Mouse (Mus musculus): ENCODE data around the gene Ldhd. TPM values are rescaled to one million over a fixed set of nuclear protein-coding genes. Genes with fewer than 3 reads are reported as not detected.

The Ldhd gene
- polyA plus RNA-seq, 1 experiment from 2014 or later, result not detected

- Histone ChIP-seq H3K36me3 (replicated peaks; ENCODE audit: control insufficient read depth, insufficient read depth, low read depth, low read length) (no peaks in the 10 kb centered on the region), H3K4me3 (ENCODE audit: low read depth, low read length) (no peak overlapping the region), H3K9me3 (replicated peaks; ENCODE audit: control insufficient read depth, low read length) (no peaks in the 10 kb centered on the region), H3K9ac (replicated peaks; ENCODE audit: low read length) (no peak overlapping the region), H3K27ac (replicated peaks; ENCODE audit: low read depth, low read length) (no peak overlapping the region), H3K27me3 (ENCODE audit: control insufficient read depth, insufficient read depth, low read length) (no peaks in the 10 kb centered on the region), H3K4me2 (ENCODE audit: low read depth, low read length) (no peak overlapping the region), H3K4me1 (ENCODE audit: control insufficient read depth, insufficient read depth, low read length) (no peaks in the 10 kb centered on the region)
- 98% methylated on average over 2 of the region's 2 CpGs for WGBS
- ATAC-seq (replicated peaks; ENCODE audit: insufficient number of reproducible peaks, low FRiP score, low TSS enrichment, low read depth) (no peak), DNase-seq (ENCODE audit: low spot score) (no peak)
Measured at GRCm38 (mm10) chr8:111588336-111588735, 41.8 kb downstream of the Ldhd start.

- Histone ChIP-seq H3K36me3 (replicated peaks; ENCODE audit: control insufficient read depth, insufficient read depth, low read depth, low read length) (no peaks in the 10 kb centered on the region), H3K9ac (replicated peaks; ENCODE audit: low read length) (no peak overlapping the region), H3K27ac (replicated peaks; ENCODE audit: low read depth, low read length) (no peak overlapping the region), H3K9me3 (replicated peaks; ENCODE audit: control insufficient read depth, low read length) (no peaks in the 10 kb centered on the region), H3K4me2 (ENCODE audit: low read depth, low read length) (no peak overlapping the region), H3K27me3 (ENCODE audit: control insufficient read depth, insufficient read depth, low read length) (no peaks in the 10 kb centered on the region), H3K4me3 (ENCODE audit: low read depth, low read length) (no peak overlapping the region), H3K4me1 (ENCODE audit: control insufficient read depth, insufficient read depth, low read length) (no peaks in the 10 kb centered on the region)
- ATAC-seq (replicated peaks; ENCODE audit: insufficient number of reproducible peaks, low FRiP score, low TSS enrichment, low read depth) (no peak), DNase-seq (ENCODE audit: low spot score) (no peak)
- 92% methylated on average over 1 of the region's 1 CpGs for WGBS
Measured at GRCm38 (mm10) chr8:111587545-111588094, 42.6 kb downstream of the Ldhd start.

- Histone ChIP-seq H3K27ac (replicated peaks; ENCODE audit: low read depth, low read length) (no peak overlapping the region), H3K27me3 (ENCODE audit: control insufficient read depth, insufficient read depth, low read length) (no peaks in the 10 kb centered on the region), H3K4me2 (ENCODE audit: low read depth, low read length) (no peak overlapping the region), H3K4me1 (ENCODE audit: control insufficient read depth, insufficient read depth, low read length) (no peaks in the 10 kb centered on the region), H3K9me3 (replicated peaks; ENCODE audit: control insufficient read depth, low read length) (no peaks in the 10 kb centered on the region), H3K9ac (replicated peaks; ENCODE audit: low read length) (no peak overlapping the region), H3K36me3 (replicated peaks; ENCODE audit: control insufficient read depth, insufficient read depth, low read depth, low read length) (no peaks in the 10 kb centered on the region), H3K4me3 (ENCODE audit: low read depth, low read length) (no peak overlapping the region)
- DNase-seq (ENCODE audit: low spot score) (no peak), ATAC-seq (replicated peaks; ENCODE audit: insufficient number of reproducible peaks, low FRiP score, low TSS enrichment, low read depth) (no peak)
- WGBS, result 91% methylated on average over 3 of the region's 3 CpGs
Measured at GRCm38 (mm10) chr8:111584946-111585345, 45.2 kb downstream of the Ldhd start.

GRCm38 (mm10) chr8:111582386-111582785 is 47.8 kb downstream of the Ldhd start:
- WGBS, result 89% methylated on average over 3 of the region's 3 CpGs

GRCm38 (mm10) chr8:111580306-111580705 is 49.9 kb downstream of the Ldhd start:
- Histone ChIP-seq H3K36me3 (replicated peaks; ENCODE audit: control insufficient read depth, insufficient read depth, low read depth, low read length) (no peaks in the 10 kb centered on the region), H3K4me1 (ENCODE audit: control insufficient read depth, insufficient read depth, low read length) (no peaks in the 10 kb centered on the region), H3K9ac (replicated peaks; ENCODE audit: low read length) (no peak overlapping the region), H3K9me3 (replicated peaks; ENCODE audit: control insufficient read depth, low read length) (no peaks in the 10 kb centered on the region), H3K27ac (replicated peaks; ENCODE audit: low read depth, low read length) (no peak overlapping the region), H3K4me2 (ENCODE audit: low read depth, low read length) (no peak overlapping the region), H3K4me3 (ENCODE audit: low read depth, low read length) (no peak overlapping the region), H3K27me3 (ENCODE audit: control insufficient read depth, insufficient read depth, low read length) (no peaks in the 10 kb centered on the region)
- ATAC-seq (replicated peaks; ENCODE audit: insufficient number of reproducible peaks, low FRiP score, low TSS enrichment, low read depth) (no peak), DNase-seq (ENCODE audit: low spot score) (no peak)
- 91% methylated on average over 3 of the region's 3 CpGs for WGBS

More at GRCm38 (mm10) chr8:111582386-111582785, 47.8 kb downstream of the Ldhd start:
- Histone ChIP-seq H3K9me3 (replicated peaks; ENCODE audit: control insufficient read depth, low read length) (no peaks in the 10 kb centered on the region), H3K9ac (replicated peaks; ENCODE audit: low read length) (no peak overlapping the region), H3K36me3 (replicated peaks; ENCODE audit: control insufficient read depth, insufficient read depth, low read depth, low read length) (no peaks in the 10 kb centered on the region), H3K4me3 (ENCODE audit: low read depth, low read length) (no peak overlapping the region), H3K4me1 (ENCODE audit: control insufficient read depth, insufficient read depth, low read length) (no peaks in the 10 kb centered on the region), H3K27me3 (ENCODE audit: control insufficient read depth, insufficient read depth, low read length) (no peaks in the 10 kb centered on the region), H3K27ac (replicated peaks; ENCODE audit: low read depth, low read length) (no peak overlapping the region), H3K4me2 (ENCODE audit: low read depth, low read length) (no peak overlapping the region)
- DNase-seq (ENCODE audit: low spot score) (no peak), ATAC-seq (replicated peaks; ENCODE audit: insufficient number of reproducible peaks, low FRiP score, low TSS enrichment, low read depth) (no peak)

- Histone ChIP-seq H3K4me1 (ENCODE audit: control insufficient read depth, insufficient read depth, low read length) (no peaks in the 10 kb centered on the region), H3K4me3 (ENCODE audit: low read depth, low read length) (no peak overlapping the region), H3K27me3 (ENCODE audit: control insufficient read depth, insufficient read depth, low read length) (no peaks in the 10 kb centered on the region), H3K36me3 (replicated peaks; ENCODE audit: control insufficient read depth, insufficient read depth, low read depth, low read length) (no peaks in the 10 kb centered on the region), H3K27ac (replicated peaks; ENCODE audit: low read depth, low read length) (no peak overlapping the region), H3K9me3 (replicated peaks; ENCODE audit: control insufficient read depth, low read length) (no peaks in the 10 kb centered on the region), H3K9ac (replicated peaks; ENCODE audit: low read length) (no peak overlapping the region), H3K4me2 (ENCODE audit: low read depth, low read length) (no peak overlapping the region)
- ATAC-seq (replicated peaks; ENCODE audit: insufficient number of reproducible peaks, low FRiP score, low TSS enrichment, low read depth) (no peak), DNase-seq (ENCODE audit: low spot score) (no peak)
- 93% methylated on average over 1 of the region's 1 CpGs for WGBS
Measured at GRCm38 (mm10) chr8:111579318-111579717, 50.9 kb downstream of the Ldhd start.

GRCm38 (mm10) chr8:111577880-111578533 is 52.2 kb downstream of the Ldhd start:
- Histone ChIP-seq H3K27ac (replicated peaks; ENCODE audit: low read depth, low read length) (no peak overlapping the region), H3K4me1 (ENCODE audit: control insufficient read depth, insufficient read depth, low read length) (no peaks in the 10 kb centered on the region), H3K9me3 (replicated peaks; ENCODE audit: control insufficient read depth, low read length) (no peaks in the 10 kb centered on the region), H3K4me2 (ENCODE audit: low read depth, low read length) (no peak overlapping the region), H3K9ac (replicated peaks; ENCODE audit: low read length) (no peak overlapping the region), H3K27me3 (ENCODE audit: control insufficient read depth, insufficient read depth, low read length) (no peaks in the 10 kb centered on the region), H3K36me3 (replicated peaks; ENCODE audit: control insufficient read depth, insufficient read depth, low read depth, low read length) (no peaks in the 10 kb centered on the region), H3K4me3 (ENCODE audit: low read depth, low read length) (no peak overlapping the region)
- DNase-seq (ENCODE audit: low spot score), result no peak
- no peak for ATAC-seq (replicated peaks; ENCODE audit: insufficient number of reproducible peaks, low FRiP score, low TSS enrichment, low read depth)
- WGBS, result 91% methylated on average over 9 of the region's 9 CpGs

GRCm38 (mm10) chr8:111576501-111576900 is 53.7 kb downstream of the Ldhd start:
- no peaks in the 10 kb centered on the region for H3K27me3 ChIP-seq (ENCODE audit: control insufficient read depth, insufficient read depth, low read length)
- H3K36me3 ChIP-seq (replicated peaks; ENCODE audit: control insufficient read depth, insufficient read depth, low read depth, low read length), result no peaks in the 10 kb centered on the region
- no peaks in the 10 kb centered on the region for H3K9me3 ChIP-seq (replicated peaks; ENCODE audit: control insufficient read depth, low read length)
- no peak overlapping the region for H3K9ac ChIP-seq (replicated peaks; ENCODE audit: low read length)
- no peaks in the 10 kb centered on the region for H3K4me1 ChIP-seq (ENCODE audit: control insufficient read depth, insufficient read depth, low read length)
- DNase-seq (ENCODE audit: low spot score), result no peak
- no peak overlapping the region for H3K27ac ChIP-seq (replicated peaks; ENCODE audit: low read depth, low read length)
- no peak overlapping the region for H3K4me3 ChIP-seq (ENCODE audit: low read depth, low read length)
- no peak overlapping the region for H3K4me2 ChIP-seq (ENCODE audit: low read depth, low read length)
- ATAC-seq (replicated peaks; ENCODE audit: insufficient number of reproducible peaks, low FRiP score, low TSS enrichment, low read depth), result no peak
